Mouse (Mus musculus) neural tube, embryonic 14.5 days (tissue): ENCODE data around the gene Tulp3. TPM values are rescaled to one million over a fixed set of nuclear protein-coding genes. Genes with fewer than 3 reads are reported as not detected.
"Not testable (repeated sequence)": the region's sequence is repeated elsewhere in the genome, so short reads cannot be mapped to it uniquely, and the experiment has no call there.

Experiments
- ATAC-seq: fragments of 200-750 bp; cut with Nextera tagmentation; 2 replicates; pipeline ENCODE4 v1.8.0; 2017; ENCODE audit warnings: low read depth, mild to moderate bottlenecking, moderate TSS enrichment, moderate library complexity
- H3K27ac ChIP-seq: fragments of 300-500 bp; sonication (generic); 2 replicates; pipeline ENCODE4 v1.5.1; 2014; ENCODE audit warnings: low read depth, mild to moderate bottlenecking, control low read depth, low read length, moderate library complexity, mixed read lengths
- H3K27me3 ChIP-seq: fragments of 300-500 bp; sonication (generic); 2 replicates; pipeline ENCODE4 v1.6.1; 2014; ENCODE audit warnings: low read length; ENCODE audit not compliant: control insufficient read depth, insufficient read depth
- H3K36me3 ChIP-seq: fragments of 300-500 bp; sonication (generic); 2 replicates; pipeline ENCODE4 v1.6.1; 2014; ENCODE audit warnings: low read length, mixed read lengths; ENCODE audit not compliant: control insufficient read depth, insufficient read depth
- H3K4me1 ChIP-seq: fragments of 300-500 bp; sonication (generic); 2 replicates; pipeline ENCODE4 v1.6.1; 2014; ENCODE audit warnings: low read length; ENCODE audit not compliant: control insufficient read depth, insufficient read depth
- H3K4me2 ChIP-seq: fragments of 300-500 bp; sonication (generic); 2 replicates; pipeline ENCODE4 v1.6.1; 2014; ENCODE audit warnings: mild to moderate bottlenecking, low read depth, low read length, control low read depth
- H3K4me3 ChIP-seq: fragments of 300-500 bp; sonication (generic); 2 replicates; pipeline ENCODE4 v1.5.1; 2014; ENCODE audit warnings: low read depth, low read length, control low read depth, mixed read lengths
- H3K9ac ChIP-seq: fragments of 300-500 bp; sonication (generic); replicated peaks from 2 replicates; pipeline ENCODE4 v1.6.1; 2014; ENCODE audit warnings: low read depth, mild to moderate bottlenecking, control low read depth, low read length, mixed read lengths
- H3K9me3 ChIP-seq: fragments of 300-500 bp; sonication (generic); 2 replicates; pipeline ENCODE4 v1.6.1; 2016; ENCODE audit warnings: low read length; ENCODE audit not compliant: control insufficient read depth
- WGBS: fragments of 180-500 bp; shearing (Covaris S2); extraction: QIAGEN DNeasy Blood & Tissue Kit; methylation state at CpG from one replicate; pipeline ENCODE4 v1.1.7; 2014; 5-methylcytosine and 5-hydroxymethylcytosine counted together
- polyA plus RNA-seq: library from polyadenylated mRNA; unstranded; fragments of >200 nt; fragmentation: Nextera tagmentation; extraction: Ambion mirVana; gene quantifications from 2 replicates; pipeline ENCODE4 v1.2.1, GENCODE M21; 2014

Gene Tulp3
- polyA plus RNA-seq, 1 experiment from 2014 or later = 22.4 TPM

DNA sequence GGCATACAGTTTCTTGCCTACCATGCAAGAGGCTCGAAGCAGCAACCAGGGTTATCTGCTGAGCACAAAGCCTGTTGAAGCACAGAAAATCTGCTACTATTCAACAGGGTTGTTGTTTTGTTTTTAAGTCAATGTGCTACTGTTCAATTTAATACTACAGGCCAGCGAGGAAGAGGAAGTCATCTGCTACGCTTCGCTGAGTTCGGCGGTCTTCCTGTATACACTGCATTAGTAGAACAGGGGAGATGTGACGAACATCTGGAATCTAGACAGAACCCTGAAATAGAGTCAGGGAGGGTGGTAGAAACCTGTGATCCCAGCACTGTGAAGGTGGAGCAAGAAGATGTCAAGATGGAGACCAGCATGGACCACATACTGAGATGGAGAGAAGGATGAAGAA is 28.1 kb upstream of the Tulp3 start:
- H3K27ac ChIP-seq = no peak overlapping the region
- H3K36me3 ChIP-seq = no peaks in the 10 kb centered on the region
- H3K9me3 ChIP-seq = no peaks in the 10 kb centered on the region
- no peak overlapping the region for H3K4me2 ChIP-seq
- H3K4me1 ChIP-seq = no peaks in the 10 kb centered on the region
- H3K4me3 ChIP-seq = no peak overlapping the region
- H3K9ac ChIP-seq = no peak overlapping the region
- H3K27me3 ChIP-seq = no peaks in the 10 kb centered on the region
- WGBS = 76% methylated on average over 7 of the region's 7 CpGs
- ATAC-seq = no peak

DNA sequence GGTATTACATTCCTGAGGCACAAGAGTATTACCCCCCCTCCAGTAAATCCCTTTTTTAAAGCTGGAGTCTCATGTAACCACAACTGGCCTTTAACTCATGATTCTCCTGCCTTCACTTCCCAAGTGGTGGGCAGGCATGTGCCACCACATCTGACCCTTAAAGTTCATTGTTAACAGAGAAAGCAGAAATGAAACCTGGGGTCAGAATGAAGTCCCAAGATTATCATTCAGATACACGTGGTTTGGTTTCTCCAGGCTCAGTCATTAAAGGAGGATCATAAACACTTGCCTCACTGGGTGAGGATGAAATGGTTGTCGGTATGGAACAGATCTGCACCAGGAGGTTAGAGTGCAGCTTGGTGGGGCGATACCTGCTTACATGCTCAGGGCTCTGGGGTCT is 25.6 kb upstream of the Tulp3 start:
- Histone ChIP-seq H3K9ac (no peak overlapping the region), H3K27ac (no peak overlapping the region), H3K4me1 (no peaks in the 10 kb centered on the region), H3K9me3 (no peaks in the 10 kb centered on the region), H3K27me3 (no peaks in the 10 kb centered on the region), H3K4me2 (no peak overlapping the region), H3K4me3 (no peak overlapping the region), H3K36me3 (no peaks in the 10 kb centered on the region)
- 71% methylated on average over 3 of the region's 3 CpGs for WGBS
- ATAC-seq = no peak

DNA sequence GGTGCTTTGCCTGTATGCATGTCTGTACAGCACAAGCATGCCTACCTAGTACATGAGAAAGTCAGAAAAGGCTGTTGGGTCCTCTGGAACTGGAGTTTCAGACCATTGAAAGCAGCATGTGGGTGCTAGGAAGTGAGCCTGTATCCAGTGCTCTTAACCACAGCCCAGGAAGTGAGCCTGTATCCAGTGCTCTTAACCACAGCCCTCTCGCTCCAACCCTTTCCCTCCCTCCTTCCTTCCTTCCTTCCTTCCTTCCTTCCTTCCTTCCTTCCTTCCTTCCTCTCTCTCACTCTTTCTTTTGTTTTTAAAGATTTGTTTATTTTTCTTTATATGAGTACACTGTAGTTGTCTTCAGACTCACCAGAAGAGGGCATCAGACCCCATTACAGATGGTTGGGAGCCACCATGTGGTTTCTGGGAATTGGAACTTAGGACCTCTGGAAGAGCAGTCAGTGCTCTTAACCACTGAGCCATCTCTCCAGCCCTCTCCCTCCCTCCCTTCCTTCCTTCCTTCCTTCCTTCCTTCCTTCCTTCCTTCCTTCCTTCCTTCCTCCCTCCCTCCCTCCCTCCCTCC is 25.0 kb upstream of the Tulp3 start:
- H3K4me3 ChIP-seq, H3K4me2 ChIP-seq, H3K36me3 ChIP-seq, ATAC-seq, H3K27ac ChIP-seq, H3K4me1 ChIP-seq, H3K27me3 ChIP-seq, H3K9me3 ChIP-seq, H3K9ac ChIP-seq: not testable (repeated sequence)
- 86% methylated on average over 1 of the region's 1 CpGs for WGBS

DNA sequence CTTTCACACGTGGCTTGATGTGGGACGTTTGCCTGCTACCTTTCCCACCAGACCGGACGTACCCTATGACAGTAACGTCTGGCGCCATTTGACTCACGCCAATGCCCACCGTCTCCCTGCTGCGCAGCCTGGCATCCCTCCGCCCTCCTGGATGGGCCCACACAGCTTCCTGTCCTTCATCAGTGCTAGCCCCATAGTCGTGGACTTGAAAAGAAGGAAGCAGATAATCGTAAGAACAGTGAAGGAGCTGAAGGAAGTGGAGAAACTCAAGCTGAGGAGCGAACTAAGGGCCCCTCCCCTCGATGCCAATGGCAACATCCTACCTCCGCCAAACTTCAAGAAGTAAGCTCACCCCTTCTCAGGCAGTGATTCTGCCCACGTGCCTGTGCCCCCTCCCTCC is 24.0 kb upstream of the Tulp3 start:
- no peak overlapping the region for H3K9ac ChIP-seq
- no peaks in the 10 kb centered on the region for H3K36me3 ChIP-seq
- ATAC-seq = no peak
- H3K9me3 ChIP-seq = no peaks in the 10 kb centered on the region
- no peak overlapping the region for H3K27ac ChIP-seq
- WGBS = 89% methylated on average over 16 of the region's 16 CpGs
- no peaks in the 10 kb centered on the region for H3K4me1 ChIP-seq
- no peaks in the 10 kb centered on the region for H3K27me3 ChIP-seq
- no peak overlapping the region for H3K4me3 ChIP-seq
- H3K4me2 ChIP-seq = no peak overlapping the region

DNA sequence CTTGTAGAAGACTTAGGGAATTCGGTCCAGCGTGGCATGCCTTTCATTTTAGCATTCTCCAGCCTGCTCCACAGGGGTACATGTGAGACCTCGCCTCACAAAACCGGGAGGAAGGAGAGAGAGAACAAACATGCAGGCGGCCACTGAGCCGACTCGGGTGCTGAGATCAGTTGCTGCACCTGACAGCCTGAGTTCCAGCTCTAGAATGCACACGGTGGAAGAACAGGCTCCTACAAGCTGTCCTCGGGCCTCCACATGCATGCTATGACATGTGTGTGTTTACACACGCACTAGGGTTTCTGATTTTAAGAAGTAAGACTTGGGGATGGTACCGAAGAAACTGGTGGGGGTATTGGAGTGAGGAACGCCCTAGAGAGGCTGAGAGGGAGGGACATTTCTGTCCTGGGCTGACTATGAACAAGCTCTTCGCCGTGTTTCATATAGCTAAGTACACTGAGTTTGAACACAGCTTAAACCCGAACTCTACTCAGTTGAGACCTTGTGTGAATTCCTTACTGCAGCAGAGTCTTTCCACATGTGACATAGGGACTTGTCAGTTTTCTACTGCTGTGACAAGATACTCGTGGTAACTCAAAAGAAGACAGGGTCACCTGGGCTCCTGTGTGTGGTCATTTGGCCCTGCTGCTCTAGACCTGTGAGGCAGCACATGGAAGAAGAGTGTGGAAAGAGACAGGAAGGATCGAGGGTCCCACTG is 20.9 kb upstream of the Tulp3 start:
- 92% methylated on average over 17 of the region's 17 CpGs for WGBS

DNA sequence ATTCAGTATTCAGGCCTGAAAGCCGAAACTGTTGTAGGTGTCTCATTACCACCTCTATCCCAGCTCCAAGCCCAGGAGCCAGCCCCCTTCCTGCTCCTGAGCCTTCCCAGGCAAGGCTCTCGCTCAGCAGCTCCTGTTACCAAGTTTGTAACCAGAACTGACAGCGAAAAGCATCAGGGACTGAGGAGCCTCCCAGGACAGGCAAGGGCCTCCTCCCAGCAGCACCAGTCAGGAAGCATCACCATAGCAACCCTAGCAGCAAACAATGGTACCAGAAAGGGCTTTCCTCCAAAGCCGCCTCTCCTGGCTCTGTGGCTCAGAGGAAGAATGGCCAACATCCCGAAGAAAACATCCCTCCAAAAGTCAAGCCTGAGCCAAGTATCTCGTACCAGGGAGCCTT is 19.5 kb upstream of the Tulp3 start, which contains the start of the genes Tex52 and Gm44596:
TSS of gene Tex52 (plus strand) at position 265 of the 400 bp plus-strand sequence.
TSS of gene Gm44596 (plus strand) at position 312 of the 400 bp plus-strand sequence.
- Histone ChIP-seq H3K9ac (no peak within 1 kb of the TSS), H3K27ac (no peak within 1 kb of the TSS)
- 30% methylated on average over 6 of the region's 6 CpGs for WGBS

More for the DNA sequence above, 20.9 kb upstream of the Tulp3 start:
- Histone ChIP-seq H3K27ac (no peak overlapping the region), H3K36me3 (no peaks in the 10 kb centered on the region), H3K9me3 (no peaks in the 10 kb centered on the region), H3K4me1 (no peaks in the 10 kb centered on the region), H3K9ac (no peak overlapping the region), H3K27me3 (no peaks in the 10 kb centered on the region), H3K4me2 (no peak overlapping the region), H3K4me3 (no peak overlapping the region)
- ATAC-seq = no peak

DNA sequence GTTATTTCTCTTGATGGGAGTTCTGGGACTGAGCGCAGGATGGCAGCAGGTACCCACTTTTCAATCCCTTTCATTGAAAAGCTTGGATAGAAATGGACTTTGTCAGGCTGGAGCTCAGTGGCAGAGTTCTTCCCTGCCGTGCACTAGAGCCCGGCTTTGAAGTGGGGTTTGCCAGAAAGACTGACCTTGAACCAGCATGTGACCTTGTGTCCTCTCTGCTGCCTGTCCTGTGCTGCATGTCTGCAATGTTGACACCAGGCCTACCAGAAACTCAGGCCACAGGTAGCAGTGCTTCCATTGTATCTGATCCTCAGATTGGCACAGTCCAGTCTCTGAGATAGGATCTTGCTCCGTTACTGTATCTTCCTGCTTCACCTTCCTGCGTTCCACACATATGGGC is 14.4 kb upstream of the Tulp3 start:
- Histone ChIP-seq H3K9me3 (no peaks in the 10 kb centered on the region), H3K9ac (no peak overlapping the region), H3K27me3 (no peaks in the 10 kb centered on the region), H3K36me3 (no peaks in the 10 kb centered on the region), H3K4me1 (no peaks in the 10 kb centered on the region), H3K27ac (no peak overlapping the region), H3K4me3 (no peak overlapping the region), H3K4me2 (no peak overlapping the region)
- WGBS = 97% methylated on average over 5 of the region's 5 CpGs
- no peak for ATAC-seq

More for the DNA sequence above, 19.5 kb upstream of the Tulp3 start, which contains the start of the genes Tex52 and Gm44596:
- ATAC-seq = peak; percentile 63; the same call in 1 of the 2 replicates
- Histone ChIP-seq H3K4me1 (no peaks in the 10 kb centered on the region), H3K9me3 (no peaks in the 10 kb centered on the region), H3K36me3 (no peaks in the 10 kb centered on the region), H3K4me3 (no peak within 1 kb of the TSS), H3K27me3 (no peaks in the 10 kb centered on the region), H3K4me2 (no peak within 1 kb of the TSS)

DNA sequence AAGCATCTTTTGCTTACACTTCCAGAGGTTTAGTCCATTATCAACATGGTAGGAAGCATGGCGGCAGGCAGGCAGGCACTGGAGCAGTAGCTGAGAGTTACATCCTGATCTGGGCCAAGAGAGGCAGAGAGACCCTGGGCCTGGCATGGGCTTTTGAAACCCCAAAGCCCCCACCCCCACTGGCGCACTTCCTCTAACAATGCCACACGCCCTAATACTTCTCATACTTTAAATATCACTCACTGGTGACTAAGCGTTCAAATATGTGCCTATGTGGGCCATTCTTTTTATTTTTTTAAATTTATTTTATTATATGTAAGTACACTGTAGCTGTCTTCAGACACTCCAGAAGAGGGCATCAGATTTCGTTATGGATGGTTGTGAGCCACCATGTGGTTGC is 10.8 kb upstream of the Tulp3 start:
- H3K4me2 ChIP-seq = no peak overlapping the region

DNA sequence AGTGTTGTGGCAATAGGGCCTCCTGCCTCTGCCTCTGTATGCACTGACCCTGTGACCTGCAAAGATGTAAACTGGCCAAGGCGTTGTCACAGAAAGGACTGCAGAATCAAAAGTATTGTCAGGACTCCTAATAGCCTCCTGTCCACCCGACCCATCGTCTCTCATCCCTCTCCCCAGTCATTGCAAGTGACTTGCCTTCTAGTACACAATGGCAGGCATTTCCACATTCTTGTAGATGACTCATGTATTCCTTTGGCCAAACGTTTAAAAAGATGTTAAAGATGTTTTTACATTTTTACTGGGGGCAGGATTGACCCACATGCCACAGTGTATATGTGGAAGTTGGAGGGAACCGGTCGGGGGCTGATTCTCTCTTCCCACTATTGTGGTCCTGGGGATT is 9.1 kb upstream of the Tulp3 start:
- 66% methylated on average over 6 of the region's 6 CpGs for WGBS
- Histone ChIP-seq H3K4me3 (no peak overlapping the region), H3K9me3 (no peaks in the 10 kb centered on the region)

More for the DNA sequence above, 10.8 kb upstream of the Tulp3 start:
- ATAC-seq = no peak
- 94% methylated on average over 5 of the region's 5 CpGs for WGBS
- Histone ChIP-seq H3K4me3 (no peak overlapping the region), H3K36me3 (no peaks in the 10 kb centered on the region), H3K9ac (no peak overlapping the region), H3K4me1 (peaks cover 7% of the 10 kb centered on the region), H3K27me3 (no peaks in the 10 kb centered on the region), H3K27ac (no peak overlapping the region), H3K9me3 (no peaks in the 10 kb centered on the region)

More for the DNA sequence above, 9.1 kb upstream of the Tulp3 start:
- Histone ChIP-seq H3K27ac (no peak overlapping the region), H3K9ac (no peak overlapping the region), H3K4me1 (peaks cover 13% of the 10 kb centered on the region), H3K27me3 (no peaks in the 10 kb centered on the region), H3K4me2 (no peak overlapping the region), H3K36me3 (no peaks in the 10 kb centered on the region)
- ATAC-seq = no peak
